Mouse (Mus musculus): ENCODE measurements around the gene Inmt.

Inmt gene

GRCm38 (mm10) chr6:55169818-55170217 lies 5.0 kb downstream of the Inmt start:
- DNase-seq (ENCODE audit: low spot score), result no peak

- peak; percentile 89 for DNase-seq (ENCODE audit: low spot score)
Observed at GRCm38 (mm10) chr6:55166777-55167463, 7.9 kb downstream of the Inmt start.

- DNase-seq (ENCODE audit: low spot score), result peak; percentile 45
Observed at GRCm38 (mm10) chr6:55163046-55163584, 11.7 kb downstream of the Inmt start.

GRCm38 (mm10) chr6:55161311-55161761 lies 13.5 kb downstream of the Inmt start:
- DNase-seq (ENCODE audit: low spot score), result no peak

GRCm38 (mm10) chr6:55159256-55159655 lies 15.6 kb downstream of the Inmt start:
- no peak for DNase-seq (ENCODE audit: low spot score)

GRCm38 (mm10) chr6:55152226-55152625 lies 22.6 kb downstream of the Inmt start:
- no peak for DNase-seq (ENCODE audit: low spot score)

GRCm38 (mm10) chr6:55146138-55146537 lies 28.7 kb downstream of the Inmt start:
- no peak for DNase-seq (ENCODE audit: low spot score)

- no peak for DNase-seq (ENCODE audit: low spot score)
Observed at GRCm38 (mm10) chr6:55145285-55145684, 29.6 kb downstream of the Inmt start.

- no peak for DNase-seq (ENCODE audit: low spot score)
Observed at GRCm38 (mm10) chr6:55138343-55138742, 36.5 kb downstream of the Inmt start.

- no peak for DNase-seq (ENCODE audit: low spot score)
Observed at GRCm38 (mm10) chr6:55133425-55133824, 41.4 kb downstream of the Inmt start.

- no peak for DNase-seq (ENCODE audit: low spot score)
Observed at GRCm38 (mm10) chr6:55132794-55133193, 42.0 kb downstream of the Inmt start, which contains the start of gene Crhr2. Gene Crhr2 (minus strand): TSS chr6:55133016.

GRCm38 (mm10) chr6:55131301-55131700 lies 43.5 kb downstream of the Inmt start:
- DNase-seq (ENCODE audit: low spot score), result no peak

- no peak for DNase-seq (ENCODE audit: low spot score)
Observed at GRCm38 (mm10) chr6:55130631-55131030, 44.2 kb downstream of the Inmt start.

GRCm38 (mm10) chr6:55128391-55128790 lies 46.5 kb downstream of the Inmt start:
- DNase-seq (ENCODE audit: low spot score), result no peak

GRCm38 (mm10) chr6:55126576-55126975 lies 48.3 kb downstream of the Inmt start:
- no peak for DNase-seq (ENCODE audit: low spot score)

GRCm38 (mm10) chr6:55123056-55123455 lies 51.8 kb downstream of the Inmt start:
- DNase-seq (ENCODE audit: low spot score), result no peak
